Mouse (Mus musculus) left cerebral cortex, postnatal 36 days (tissue): ENCODE results near the gene Znhit3. TPM values are rescaled to one million over a fixed set of nuclear protein-coding genes. Genes with fewer than 3 reads are reported as not detected.

Source experiments
- DNase-seq, 2 experiments: peaks; one replicate each; pipeline ENCODE4 v3.0.0; 2021 to 2022; ENCODE audit warnings: low spot score in 2 of 2, mixed read lengths in 1 of 2
- intact Hi-C: fragments of 180-260 bp; cut with DNase I; formaldehyde crosslinking; loops from one replicate; pipeline ENCODE4 v1.15.1; 2025
- total RNA-seq, 2 experiments: library from RNA; stranded (reverse); gene quantifications; 2 replicates each; pipeline ENCODE4 v1.2.3; 2021

Znhit3 gene
- total RNA-seq, 2 experiments from 2014 or later, result 31.3 to 38.4 TPM

- intact Hi-C loops, result no loop called here
- peak; percentile 54 to 56 for DNase-seq
These were observed 23.4 kb upstream of the Znhit3 start for GRCm38 (mm10) chr11:84939508-84940053.

GRCm38 (mm10) chr11:84932261-84932660 lies 16.1 kb upstream of the Znhit3 start:
- no peak for DNase-seq
- intact Hi-C loops, result no loop called here

GRCm38 (mm10) chr11:84920981-84921380 lies 4.8 kb upstream of the Znhit3 start:
- intact Hi-C loops, result no loop called here
- DNase-seq, result no peak

GRCm38 (mm10) chr11:84919951-84920350 lies 3.8 kb upstream of the Znhit3 start:
- DNase-seq, result no peak
- intact Hi-C loops, result loop anchor here (2.0 to 5.0 kb wide), 3 partner anchors 55 to 262 kb away; no protein-coding TSS in a partner anchor

- DNase-seq, result no peak
- intact Hi-C loops, result loop anchor here (2.0 to 5.0 kb wide), 3 partner anchors 56 to 263 kb away; no protein-coding TSS in a partner anchor
These were observed 3.1 kb upstream of the Znhit3 start for GRCm38 (mm10) chr11:84919276-84919675.

- DNase-seq, result peak; percentile 78 to 86
- intact Hi-C loops, result loop anchor here (2.0 to 5.0 kb wide), 3 partner anchors 56 to 264 kb away; no protein-coding TSS in a partner anchor
These were observed 2.3 kb upstream of the Znhit3 start for GRCm38 (mm10) chr11:84918425-84918824.

GRCm38 (mm10) chr11:84916703-84917300 lies 636 bp upstream of the Znhit3 start:
- no peak for DNase-seq
- intact Hi-C loops, result loop anchor here (2.0 to 5.0 kb wide), 3 partner anchors 36 to 265 kb away; partner anchors contain the start of genes Myo19 and Pigw

- intact Hi-C loops, result loop anchor here (5.0 kb wide), 2 partner anchors 78 to 268 kb away; no protein-coding TSS in a partner anchor
- no peak for DNase-seq
These were observed 1.5 kb downstream of the Znhit3 start for GRCm38 (mm10) chr11:84914673-84915072.

- intact Hi-C loops, result no loop called here
These were observed 5.8 kb downstream of the Znhit3 start for GRCm38 (mm10) chr11:84910411-84910810.

GRCm38 (mm10) chr11:84908480-84908879 lies 7.7 kb downstream of the Znhit3 start:
- DNase-seq, result peak in 1 of 2 experiments; percentile 38

More at GRCm38 (mm10) chr11:84910411-84910810, 5.8 kb downstream of the Znhit3 start:
- DNase-seq, result no peak

GRCm38 (mm10) chr11:84907081-84907480 lies 9.1 kb downstream of the Znhit3 start:
- no peak for DNase-seq
- intact Hi-C loops, result no loop called here

More at GRCm38 (mm10) chr11:84908480-84908879, 7.7 kb downstream of the Znhit3 start:
- intact Hi-C loops, result no loop called here

GRCm38 (mm10) chr11:84904597-84905144 lies 11.5 kb downstream of the Znhit3 start:
- intact Hi-C loops, result no loop called here
- DNase-seq, result peak; percentile 52 to 63

GRCm38 (mm10) chr11:84893113-84893512 lies 23.1 kb downstream of the Znhit3 start:
- DNase-seq, result no peak
- intact Hi-C loops, result no loop called here

GRCm38 (mm10) chr11:84891705-84892104 lies 24.5 kb downstream of the Znhit3 start:
- intact Hi-C loops, result no loop called here
- no peak for DNase-seq

GRCm38 (mm10) chr11:84889492-84889891 lies 26.7 kb downstream of the Znhit3 start:
- DNase-seq, result no peak
- intact Hi-C loops, result no loop called here

GRCm38 (mm10) chr11:84888025-84888424 lies 28.1 kb downstream of the Znhit3 start:
- intact Hi-C loops, result no loop called here
- DNase-seq, result no peak

GRCm38 (mm10) chr11:84886767-84887511 lies 29.2 kb downstream of the Znhit3 start:
- DNase-seq, result no peak
- intact Hi-C loops, result no loop called here

- no peak for DNase-seq
- intact Hi-C loops, result no loop called here
These were observed 29.9 kb downstream of the Znhit3 start for GRCm38 (mm10) chr11:84886236-84886635.

- DNase-seq, result no peak
- intact Hi-C loops, result no loop called here
These were observed 30.9 kb downstream of the Znhit3 start for GRCm38 (mm10) chr11:84885238-84885637.

GRCm38 (mm10) chr11:84882346-84882745 lies 33.8 kb downstream of the Znhit3 start:
- intact Hi-C loops, result no loop called here
- DNase-seq, result no peak
